Mouse (Mus musculus) embryonic facial prominence, embryonic 15.5 days (tissue): ENCODE results near the gene Ifi27. TPM values are rescaled to one million over a fixed set of nuclear protein-coding genes. Genes with fewer than 3 reads are reported as not detected.

Source experiments
- polyA plus RNA-seq: library from polyadenylated mRNA; unstranded; fragments of >200 nt; fragmentation: Nextera tagmentation; extraction: Ambion mirVana; gene quantifications from 2 replicates; pipeline ENCODE4 v1.2.1, GENCODE M21; 2015

Gene Ifi27
- polyA plus RNA-seq, 1 experiment from 2014 or later, result 77.5 TPM

Other genes with a start within 250 kb of the Ifi27 start
- 0.43 and 0.68 TPM in 2 replicates for gene Prima1, start 192.1 kb upstream of the Ifi27 start, polyA plus RNA-seq
- 0.20 TPM in 1 of 2 replicates, not detected in the other for gene Fam181a, start 123.2 kb upstream of the Ifi27 start, polyA plus RNA-seq
- gene Asb2, start 78.2 kb upstream of the Ifi27 start, polyA plus RNA-seq, result 7.5 and 10.1 TPM in 2 replicates
- 12.2 and 13.7 TPM in 2 replicates for gene Otub2, start 45.5 kb upstream of the Ifi27 start, polyA plus RNA-seq
- 0.28 and 0.49 TPM in 2 replicates for gene 9330161L09Rik, start 26.4 kb upstream of the Ifi27 start, polyA plus RNA-seq
- 103 and 105 TPM in 2 replicates for gene Ddx24, start 8.4 kb upstream of the Ifi27 start, polyA plus RNA-seq
- gene Ifi27l2a, start 9.5 kb downstream of the Ifi27 start, polyA plus RNA-seq, result 19.0 and 23.0 TPM in 2 replicates
- 0.15 TPM in 1 of 2 replicates, not detected in the other for gene Ifi27l2b, start 23.0 kb downstream of the Ifi27 start, polyA plus RNA-seq
- 1.4 and 2.5 TPM in 2 replicates for gene Ppp4r4, start 98.1 kb downstream of the Ifi27 start, polyA plus RNA-seq
- gene Serpina10, start 197.2 kb downstream of the Ifi27 start, polyA plus RNA-seq, result 0.07 and 0.20 TPM in 2 replicates
- 0.23 TPM in 1 of 2 replicates, not detected in the other for gene Serpina6, start 223.0 kb downstream of the Ifi27 start, polyA plus RNA-seq
- not detected in 2 replicates for gene Serpina16, start 241.9 kb downstream of the Ifi27 start, polyA plus RNA-seq